Mouse (Mus musculus) intestine, embryonic 15.5 days (tissue): ENCODE measurements around the gene Zfhx2. TPM values are rescaled to one million over a fixed set of nuclear protein-coding genes. Genes with fewer than 3 reads are reported as not detected.
A peak's percentile ranks its signal among the peaks of the same experiment; 100 is the strongest.

ENCODE experiments used
- ATAC-seq: fragments of 200-750 bp; cut with Nextera tagmentation; 2 replicates; pipeline ENCODE4 v1.8.0; 2017; ENCODE audit warnings: moderate TSS enrichment, moderate library complexity
- H3K27ac ChIP-seq: fragments of 300-500 bp; sonication (generic); 2 replicates; pipeline ENCODE4 v1.5.1; 2015; ENCODE audit warnings: mild to moderate bottlenecking, inconsistent platforms
- H3K27me3 ChIP-seq: fragments of 300-500 bp; sonication (generic); replicated peaks from 2 replicates; pipeline ENCODE4 v1.6.1; 2015; ENCODE audit warnings: inconsistent platforms
- H3K36me3 ChIP-seq: fragments of 300-500 bp; sonication (generic); 2 replicates; pipeline ENCODE4 v1.6.1; 2015; ENCODE audit warnings: inconsistent platforms
- H3K4me1 ChIP-seq: fragments of 300-500 bp; sonication (generic); replicated peaks from 2 replicates; pipeline ENCODE4 v1.6.1; 2015; ENCODE audit warnings: inconsistent platforms
- H3K4me2 ChIP-seq: fragments of 300-500 bp; sonication (generic); replicated peaks from 2 replicates; pipeline ENCODE4 v1.6.1; 2015; ENCODE audit warnings: mild to moderate bottlenecking, inconsistent platforms
- H3K4me3 ChIP-seq: fragments of 300-500 bp; sonication (generic); replicated peaks from 2 replicates; pipeline ENCODE4 v1.5.1; 2015; ENCODE audit warnings: inconsistent platforms
- H3K9ac ChIP-seq: fragments of 300-500 bp; sonication (generic); 2 replicates; pipeline ENCODE4 v1.6.1; 2015; ENCODE audit warnings: inconsistent platforms
- H3K9me3 ChIP-seq: fragments of 300-500 bp; sonication (generic); 2 replicates; pipeline ENCODE4 v1.6.1; 2016; ENCODE audit warnings: inconsistent platforms
- WGBS: fragments of 180-500 bp; shearing (Covaris S2); methylation state at CpG from one replicate; pipeline ENCODE4 v1.1.7; 2015; 5-methylcytosine and 5-hydroxymethylcytosine counted together
- polyA plus RNA-seq: library from polyadenylated mRNA; unstranded; fragments of >200 nt; fragmentation: Nextera tagmentation; extraction: Ambion mirVana; gene quantifications from 2 replicates; pipeline ENCODE4 v1.2.1, GENCODE M21; 2015

Gene Zfhx2
- polyA plus RNA-seq, 1 experiment from 2014 or later = 3.8 TPM

GRCm38 (mm10) chr14:55071756-55072155 is 20.4 kb downstream of the Zfhx2 start:
- peak overlapping the region; percentile 25 for H3K4me2 ChIP-seq
- H3K9me3 ChIP-seq = no peaks in the 10 kb centered on the region
- ATAC-seq = peak; percentile 42
- H3K27ac ChIP-seq = no peak overlapping the region
- 0 out of 2 replicates have a peak overlapping the region, but pooled peaks have one; percentile 1 for H3K9ac ChIP-seq
- H3K4me1 ChIP-seq = 0 out of 2 replicates have a peak, but pooled peaks cover 3% of the 10 kb centered on the region
- no peak overlapping the region for H3K4me3 ChIP-seq
- H3K36me3 ChIP-seq = no peaks in the 10 kb centered on the region
- WGBS = 23% methylated on average over 19 of the region's 19 CpGs
- no peaks in the 10 kb centered on the region for H3K27me3 ChIP-seq

GRCm38 (mm10) chr14:55066042-55066441 is 26.1 kb downstream of the Zfhx2 start:
- WGBS = 88% methylated on average over 8 of the region's 8 CpGs
- H3K27me3 ChIP-seq = 0 out of 2 replicates have a peak, but pooled peaks cover 3% of the 10 kb centered on the region
- H3K36me3 ChIP-seq = no peaks in the 10 kb centered on the region
- H3K4me3 ChIP-seq = no peak overlapping the region
- ATAC-seq = no peak
- no peak overlapping the region for H3K27ac ChIP-seq
- H3K4me2 ChIP-seq = no peak overlapping the region
- H3K4me1 ChIP-seq = peaks cover 6% of the 10 kb centered on the region
- H3K9ac ChIP-seq = no peak overlapping the region
- no peaks in the 10 kb centered on the region for H3K9me3 ChIP-seq

GRCm38 (mm10) chr14:55065391-55065790 is 26.7 kb downstream of the Zfhx2 start:
- ATAC-seq = no peak
- no peak overlapping the region for H3K4me3 ChIP-seq
- H3K27me3 ChIP-seq = 0 out of 2 replicates have a peak, but pooled peaks cover 3% of the 10 kb centered on the region
- no peak overlapping the region for H3K4me2 ChIP-seq
- no peaks in the 10 kb centered on the region for H3K9me3 ChIP-seq
- H3K4me1 ChIP-seq = peaks cover 6% of the 10 kb centered on the region
- H3K9ac ChIP-seq = no peak overlapping the region
- 81% methylated on average over 13 of the region's 13 CpGs for WGBS
- no peak overlapping the region for H3K27ac ChIP-seq
- H3K36me3 ChIP-seq = no peaks in the 10 kb centered on the region

- Histone ChIP-seq H3K9ac (no peak overlapping the region), H3K27me3 (0 out of 2 replicates have a peak, but pooled peaks cover 3% of the 10 kb centered on the region), H3K4me2 (no peak overlapping the region), H3K4me1 (peaks cover 6% of the 10 kb centered on the region), H3K4me3 (no peak overlapping the region), H3K27ac (no peak overlapping the region), H3K9me3 (no peaks in the 10 kb centered on the region), H3K36me3 (no peaks in the 10 kb centered on the region)
- 76% methylated on average over 35 of the region's 35 CpGs for WGBS
- no peak for ATAC-seq
These were observed 27.4 kb downstream of the Zfhx2 start for GRCm38 (mm10) chr14:55064481-55065370.

- no peak overlapping the region for H3K9ac ChIP-seq
- H3K4me1 ChIP-seq = peaks cover 6% of the 10 kb centered on the region
- no peak for ATAC-seq
- no peaks in the 10 kb centered on the region for H3K9me3 ChIP-seq
- WGBS = 89% methylated on average over 22 of the region's 22 CpGs
- no peak overlapping the region for H3K4me3 ChIP-seq
- no peak overlapping the region for H3K4me2 ChIP-seq
- no peaks in the 10 kb centered on the region for H3K36me3 ChIP-seq
- 0 out of 2 replicates have a peak, but pooled peaks cover 3% of the 10 kb centered on the region for H3K27me3 ChIP-seq
- no peak overlapping the region for H3K27ac ChIP-seq
These were observed 28.3 kb downstream of the Zfhx2 start for GRCm38 (mm10) chr14:55063581-55064381.

GRCm38 (mm10) chr14:55063117-55063516 is 29.0 kb downstream of the Zfhx2 start:
- 87% methylated on average over 5 of the region's 5 CpGs for WGBS
- 0 out of 2 replicates have a peak, but pooled peaks cover 3% of the 10 kb centered on the region for H3K27me3 ChIP-seq
- no peak overlapping the region for H3K9ac ChIP-seq
- H3K9me3 ChIP-seq = no peaks in the 10 kb centered on the region
- H3K4me1 ChIP-seq = peaks cover 6% of the 10 kb centered on the region
- H3K27ac ChIP-seq = no peak overlapping the region
- H3K36me3 ChIP-seq = no peaks in the 10 kb centered on the region
- H3K4me3 ChIP-seq = 0 out of 2 replicates have a peak overlapping the region, but pooled peaks have one; percentile 3
- ATAC-seq = peak; percentile 35; the same call in 1 of the 2 replicates
- peak overlapping the region; percentile 30; the same call in 1 of the 2 replicates for H3K4me2 ChIP-seq

GRCm38 (mm10) chr14:55062626-55063025 is 29.5 kb downstream of the Zfhx2 start:
- Histone ChIP-seq H3K4me3 (0 out of 2 replicates have a peak overlapping the region, but pooled peaks have one; percentile 3), H3K9ac (no peak overlapping the region), H3K36me3 (no peaks in the 10 kb centered on the region), H3K27me3 (0 out of 2 replicates have a peak, but pooled peaks cover 3% of the 10 kb centered on the region), H3K4me2 (peak overlapping the region; percentile 30), H3K27ac (no peak overlapping the region), H3K9me3 (no peaks in the 10 kb centered on the region), H3K4me1 (peaks cover 6% of the 10 kb centered on the region)
- 25% methylated on average over 17 of the region's 17 CpGs for WGBS
- ATAC-seq = peak; percentile 83

GRCm38 (mm10) chr14:55061845-55062244 is 30.3 kb downstream of the Zfhx2 start:
- H3K9ac ChIP-seq = no peak overlapping the region
- WGBS = 43% methylated on average over 7 of the region's 7 CpGs
- H3K4me1 ChIP-seq = peaks cover 6% of the 10 kb centered on the region
- no peak overlapping the region for H3K4me2 ChIP-seq
- H3K27me3 ChIP-seq = 0 out of 2 replicates have a peak, but pooled peaks cover 3% of the 10 kb centered on the region
- H3K4me3 ChIP-seq = no peak overlapping the region
- no peak overlapping the region for H3K27ac ChIP-seq
- H3K9me3 ChIP-seq = no peaks in the 10 kb centered on the region
- no peak for ATAC-seq
- H3K36me3 ChIP-seq = no peaks in the 10 kb centered on the region

GRCm38 (mm10) chr14:55059931-55060330 is 32.2 kb downstream of the Zfhx2 start:
- no peaks in the 10 kb centered on the region for H3K36me3 ChIP-seq
- no peak overlapping the region for H3K4me3 ChIP-seq
- peaks cover 6% of the 10 kb centered on the region for H3K4me1 ChIP-seq
- WGBS = 71% methylated on average over 5 of the region's 5 CpGs
- H3K4me2 ChIP-seq = no peak overlapping the region
- no peak overlapping the region for H3K27ac ChIP-seq
- H3K27me3 ChIP-seq = 0 out of 2 replicates have a peak, but pooled peaks cover 3% of the 10 kb centered on the region
- no peaks in the 10 kb centered on the region for H3K9me3 ChIP-seq
- H3K9ac ChIP-seq = no peak overlapping the region
- no peak for ATAC-seq

GRCm38 (mm10) chr14:55059009-55059408 is 33.1 kb downstream of the Zfhx2 start:
- H3K36me3 ChIP-seq = no peaks in the 10 kb centered on the region
- H3K27ac ChIP-seq = no peak overlapping the region
- no peak overlapping the region for H3K4me2 ChIP-seq
- H3K27me3 ChIP-seq = 0 out of 2 replicates have a peak, but pooled peaks cover 3% of the 10 kb centered on the region
- no peak for ATAC-seq
- peaks cover 6% of the 10 kb centered on the region for H3K4me1 ChIP-seq
- no peak overlapping the region for H3K4me3 ChIP-seq
- no peak overlapping the region for H3K9ac ChIP-seq
- 67% methylated on average over 1 of the region's 1 CpGs for WGBS
- no peaks in the 10 kb centered on the region for H3K9me3 ChIP-seq

- Histone ChIP-seq H3K4me2 (no peak overlapping the region), H3K36me3 (no peaks in the 10 kb centered on the region), H3K4me1 (no peaks in the 10 kb centered on the region), H3K9me3 (no peaks in the 10 kb centered on the region), H3K9ac (no peak overlapping the region), H3K4me3 (no peak overlapping the region), H3K27ac (no peak overlapping the region), H3K27me3 (no peaks in the 10 kb centered on the region)
- 76% methylated on average over 11 of the region's 11 CpGs for WGBS
- no peak for ATAC-seq
These were observed 36.8 kb downstream of the Zfhx2 start for GRCm38 (mm10) chr14:55055167-55055834.
